Mouse (Mus musculus) heart, embryonic 13.5 days (tissue): Measurements from ENCODE around the gene Mettl7a1. TPM values are rescaled to one million over a fixed set of nuclear protein-coding genes. Genes with fewer than 3 reads are reported as not detected.

Experiments
- polyA plus RNA-seq: library from polyadenylated mRNA; unstranded; fragments of >200 nt; fragmentation: Nextera tagmentation; extraction: Ambion mirVana; gene quantifications from 2 replicates; pipeline ENCODE4 v1.2.1, GENCODE M21; 2015

The Mettl7a1 gene
- polyA plus RNA-seq, 1 experiment from 2014 or later: 3.3 TPM

Other genes starting within 250 kb of the Mettl7a1 start
- 30.3 and 34.4 TPM in 2 replicates for gene Atf1, start 76.3 kb upstream of the Mettl7a1 start, polyA plus RNA-seq
- not detected in 2 replicates for gene Tmprss12, start 23.3 kb upstream of the Mettl7a1 start, polyA plus RNA-seq
- gene Mettl7a3, start 30.8 kb downstream of the Mettl7a1 start, polyA plus RNA-seq: not detected in 2 replicates
- not detected in 2 replicates for gene Methig1, start 49.0 kb downstream of the Mettl7a1 start, polyA plus RNA-seq
- gene Mettl7a2, start 49.1 kb downstream of the Mettl7a1 start, polyA plus RNA-seq: not detected in 2 replicates
- gene Higd1c, start 60.4 kb downstream of the Mettl7a1 start, polyA plus RNA-seq: not detected in 2 replicates
- 0.05 TPM in 1 of 2 replicates, not detected in the other for gene Gm5475, start 118.0 kb downstream of the Mettl7a1 start, polyA plus RNA-seq
- gene Slc11a2, start 120.9 kb downstream of the Mettl7a1 start, polyA plus RNA-seq: 12.8 and 13.2 TPM in 2 replicates
- gene Letmd1, start 164.9 kb downstream of the Mettl7a1 start, polyA plus RNA-seq: 15.3 and 15.8 TPM in 2 replicates
- gene Csrnp2, start 191.3 kb downstream of the Mettl7a1 start, polyA plus RNA-seq: 8.7 and 8.9 TPM in 2 replicates
- 19.2 and 20.6 TPM in 2 replicates for gene Tfcp2, start 247.9 kb downstream of the Mettl7a1 start, polyA plus RNA-seq